Mouse (Mus musculus): ENCODE measurements around the gene Nlgn3. TPM values are rescaled to one million over a fixed set of nuclear protein-coding genes. Genes with fewer than 3 reads are reported as not detected.
A peak's percentile ranks its signal among the peaks of the same experiment; 100 is the strongest.

The Nlgn3 gene
- 88.0 and 92.3 TPM in 2 replicates for polyA plus RNA-seq (2015; fragmentation: Nextera tagmentation; extraction: Ambion mirVana)

- H3K36me3 ChIP-seq (ENCODE audit: control insufficient read depth, insufficient read depth, low read length), result no peaks in the 10 kb centered on the region
- peak; percentile 48 for ATAC-seq
These were observed at the start of gene Nlgn3 for GRCm38 (mm10) chrX:101299055-101299454. Gene Nlgn3, plus strand, starts transcription at chrX:101299168.

DNA sequence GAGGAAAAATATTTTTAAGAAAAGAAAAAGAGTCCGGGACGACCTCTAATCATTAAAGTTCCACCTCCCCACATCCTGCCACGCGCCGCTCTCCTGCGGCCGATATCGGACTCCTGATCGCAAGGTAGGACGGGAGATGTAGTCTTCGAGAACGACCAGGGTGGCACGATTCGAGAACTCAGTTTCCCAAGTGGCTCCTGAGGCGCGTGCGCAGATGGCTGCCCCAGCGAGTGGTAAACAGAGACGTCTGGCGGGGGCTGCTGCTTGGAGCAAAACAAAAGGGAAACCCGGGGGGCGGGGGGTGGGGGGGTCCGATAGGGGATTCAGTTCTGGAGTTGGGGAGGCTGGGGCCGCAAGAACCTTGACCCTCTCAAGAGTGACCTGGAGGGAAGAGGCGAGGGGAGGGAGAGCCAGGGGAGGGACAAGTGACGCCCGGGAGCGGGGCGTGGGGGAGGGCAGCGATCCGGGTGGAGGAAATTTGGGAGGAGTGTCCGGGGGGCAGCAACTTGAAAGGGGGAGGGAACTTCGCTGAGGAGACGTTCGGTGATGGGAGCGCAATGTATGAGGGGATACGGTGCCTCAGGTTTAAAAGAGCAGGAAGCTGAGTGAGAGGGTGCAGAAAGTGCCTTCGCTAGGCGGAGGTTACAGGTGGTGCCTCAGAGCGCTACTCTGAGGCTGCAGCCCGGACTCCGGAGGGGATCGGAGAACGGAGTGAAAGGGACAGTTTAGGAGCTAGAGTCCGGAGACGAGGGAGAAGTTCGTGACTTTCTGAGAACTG lies 44.8 kb upstream of the Nlgn3 start, which contains the start of gene Foxo4:
Gene Foxo4 (plus strand): TSS at position 577 of the 778 bp plus-strand sequence.
- H3K27me3 ChIP-seq (replicated peaks; ENCODE audit: control insufficient read depth, insufficient read depth, low read length), result no peaks in the 10 kb centered on the region
- no peaks in the 10 kb centered on the region for H3K9me3 ChIP-seq (ENCODE audit: control insufficient read depth, low read length)
- peak; percentile 94 for ATAC-seq
- WGBS, result 18% methylated on average over 47 of the region's 47 CpGs
- peak within 1 kb of the TSS; percentile 53 for H3K4me3 ChIP-seq (ENCODE audit: low read length)
- H3K36me3 ChIP-seq (ENCODE audit: control insufficient read depth, insufficient read depth, low read length), result no peaks in the 10 kb centered on the region
- peak within 1 kb of the TSS; percentile 69 for H3K4me2 ChIP-seq (ENCODE audit: low read length)
- peak within 1 kb of the TSS; percentile 62 for H3K9ac ChIP-seq (ENCODE audit: low read depth, low read length)
- H3K4me1 ChIP-seq (ENCODE audit: control insufficient read depth, insufficient read depth, low read depth, low read length), result no peaks in the 10 kb centered on the region; the same call in 1 of the 2 replicates
- H3K27ac ChIP-seq (ENCODE audit: low read depth, low read length), result no peak within 1 kb of the TSS

More at GRCm38 (mm10) chrX:101299055-101299454, at the start of gene Nlgn3:
- Histone ChIP-seq H3K27ac (ENCODE audit: low read depth, low read length) (peak within 1 kb of the TSS; percentile 90), H3K9me3 (ENCODE audit: control insufficient read depth, low read length) (no peaks in the 10 kb centered on the region), H3K4me2 (ENCODE audit: low read length) (peak within 1 kb of the TSS; percentile 59), H3K4me3 (ENCODE audit: low read length) (peak within 1 kb of the TSS; percentile 54), H3K4me1 (ENCODE audit: control insufficient read depth, insufficient read depth, low read depth, low read length) (peaks cover 23% of the 10 kb centered on the region; the same call in 1 of the 2 replicates), H3K9ac (ENCODE audit: low read depth, low read length) (peak within 1 kb of the TSS; percentile 72), H3K27me3 (replicated peaks; ENCODE audit: control insufficient read depth, insufficient read depth, low read length) (no peaks in the 10 kb centered on the region)
- 29% methylated on average over 11 of the region's 24 CpGs for WGBS

GRCm38 (mm10) chrX:101254740-101255139 lies 44.2 kb upstream of the Nlgn3 start:
- Histone ChIP-seq H3K4me2 (ENCODE audit: low read length) (peak overlapping the region; percentile 69), H3K4me1 (ENCODE audit: control insufficient read depth, insufficient read depth, low read depth, low read length) (no peaks in the 10 kb centered on the region; the same call in 1 of the 2 replicates), H3K36me3 (ENCODE audit: control insufficient read depth, insufficient read depth, low read length) (no peaks in the 10 kb centered on the region), H3K4me3 (ENCODE audit: low read length) (peak overlapping the region; percentile 53), H3K27ac (ENCODE audit: low read depth, low read length) (no peak overlapping the region), H3K27me3 (replicated peaks; ENCODE audit: control insufficient read depth, insufficient read depth, low read length) (no peaks in the 10 kb centered on the region), H3K9ac (ENCODE audit: low read depth, low read length) (peak overlapping the region; percentile 62), H3K9me3 (ENCODE audit: control insufficient read depth, low read length) (no peaks in the 10 kb centered on the region)
- peak; percentile 60 for ATAC-seq
- WGBS, result 13% methylated on average over 25 of the region's 26 CpGs

DNA sequence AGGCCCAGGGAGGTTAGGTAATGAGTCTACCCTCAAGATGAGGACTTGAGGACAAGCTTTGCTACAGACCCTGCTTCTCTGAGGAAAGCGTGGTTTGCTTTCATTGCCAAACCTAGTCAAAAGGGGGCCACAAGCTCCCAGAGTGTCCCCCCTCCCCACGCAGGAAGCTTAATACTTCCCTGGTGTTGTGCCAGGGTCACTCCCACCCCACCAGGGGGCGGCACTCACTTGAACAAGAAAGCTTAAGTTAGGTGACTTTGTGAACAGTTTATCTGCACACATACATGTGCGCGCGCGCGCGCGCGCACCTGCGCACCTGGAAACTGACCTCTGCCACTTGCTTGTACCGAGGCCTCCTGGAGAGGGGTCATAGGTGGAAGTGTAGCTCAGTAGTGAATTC lies 42.4 kb upstream of the Nlgn3 start:
- 85% methylated on average over 13 of the region's 13 CpGs for WGBS
- H3K4me1 ChIP-seq (ENCODE audit: control insufficient read depth, insufficient read depth, low read depth, low read length), result no peaks in the 10 kb centered on the region; the same call in 1 of the 2 replicates
- no peak overlapping the region for H3K4me3 ChIP-seq (ENCODE audit: low read length)
- no peak overlapping the region for H3K4me2 ChIP-seq (ENCODE audit: low read length)
- no peaks in the 10 kb centered on the region for H3K36me3 ChIP-seq (ENCODE audit: control insufficient read depth, insufficient read depth, low read length)
- no peak overlapping the region for H3K27ac ChIP-seq (ENCODE audit: low read depth, low read length)
- ATAC-seq, result no peak
- no peak overlapping the region for H3K9ac ChIP-seq (ENCODE audit: low read depth, low read length)
- H3K27me3 ChIP-seq (replicated peaks; ENCODE audit: control insufficient read depth, insufficient read depth, low read length), result no peaks in the 10 kb centered on the region
- no peaks in the 10 kb centered on the region for H3K9me3 ChIP-seq (ENCODE audit: control insufficient read depth, low read length)

GRCm38 (mm10) chrX:101260441-101261325 lies 38.3 kb upstream of the Nlgn3 start:
- H3K4me3 ChIP-seq (ENCODE audit: low read length), result no peak overlapping the region
- WGBS, result 39% methylated on average over 8 of the region's 13 CpGs
- H3K9ac ChIP-seq (ENCODE audit: low read depth, low read length), result no peak overlapping the region
- no peaks in the 10 kb centered on the region for H3K4me1 ChIP-seq (ENCODE audit: control insufficient read depth, insufficient read depth, low read depth, low read length)
- H3K36me3 ChIP-seq (ENCODE audit: control insufficient read depth, insufficient read depth, low read length), result no peaks in the 10 kb centered on the region
- H3K4me2 ChIP-seq (ENCODE audit: low read length), result no peak overlapping the region
- no peak overlapping the region for H3K27ac ChIP-seq (ENCODE audit: low read depth, low read length)
- no peaks in the 10 kb centered on the region; the same call in 1 of the 2 replicates for H3K27me3 ChIP-seq (replicated peaks; ENCODE audit: control insufficient read depth, insufficient read depth, low read length)
- peak; percentile 53; the same call in 1 of the 2 replicates for ATAC-seq
- no peaks in the 10 kb centered on the region for H3K9me3 ChIP-seq (ENCODE audit: control insufficient read depth, low read length)

GRCm38 (mm10) chrX:101263892-101264291 lies 35.1 kb upstream of the Nlgn3 start, which contains the start of gene Gm614:
Gene Gm614, minus strand, starts transcription at chrX:101263992.
- no peaks in the 10 kb centered on the region; the same call in 1 of the 2 replicates for H3K27me3 ChIP-seq (replicated peaks; ENCODE audit: control insufficient read depth, insufficient read depth, low read length)
- no peak within 1 kb of the TSS for H3K4me3 ChIP-seq (ENCODE audit: low read length)
- no peak within 1 kb of the TSS for H3K9ac ChIP-seq (ENCODE audit: low read depth, low read length)
- no peak within 1 kb of the TSS for H3K27ac ChIP-seq (ENCODE audit: low read depth, low read length)
- H3K9me3 ChIP-seq (ENCODE audit: control insufficient read depth, low read length), result no peaks in the 10 kb centered on the region
- no peaks in the 10 kb centered on the region for H3K4me1 ChIP-seq (ENCODE audit: control insufficient read depth, insufficient read depth, low read depth, low read length)
- whole genome bisulfite sequencing, result 60% methylated on average over 1 of the region's 1 CpGs
- no peaks in the 10 kb centered on the region for H3K36me3 ChIP-seq (ENCODE audit: control insufficient read depth, insufficient read depth, low read length)
- no peak for ATAC-seq
- no peak within 1 kb of the TSS for H3K4me2 ChIP-seq (ENCODE audit: low read length)

DNA sequence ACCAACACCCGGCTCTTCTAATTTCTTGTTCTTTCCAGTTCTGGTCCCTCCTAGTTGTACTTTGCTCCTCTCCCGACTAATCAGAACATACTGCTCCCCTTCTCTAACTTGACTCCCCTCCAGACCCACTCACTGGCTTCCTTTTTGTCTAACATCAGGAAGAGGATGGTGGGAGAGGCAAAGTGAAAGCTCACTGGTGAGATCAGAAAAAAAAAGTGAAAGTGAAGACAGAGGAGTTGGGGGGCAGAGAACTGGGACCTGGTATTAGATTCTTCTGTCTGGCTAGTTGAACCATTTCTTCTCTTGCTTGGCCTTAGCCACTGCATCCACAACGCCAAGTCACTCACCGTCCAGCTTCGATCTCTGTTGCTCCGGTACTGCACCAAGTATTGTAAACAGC lies 32.3 kb upstream of the Nlgn3 start:
- Histone ChIP-seq H3K9ac (ENCODE audit: low read depth, low read length) (no peak overlapping the region), H3K4me1 (ENCODE audit: control insufficient read depth, insufficient read depth, low read depth, low read length) (no peaks in the 10 kb centered on the region), H3K36me3 (ENCODE audit: control insufficient read depth, insufficient read depth, low read length) (no peaks in the 10 kb centered on the region), H3K9me3 (ENCODE audit: control insufficient read depth, low read length) (no peaks in the 10 kb centered on the region), H3K4me2 (ENCODE audit: low read length) (no peak overlapping the region), H3K27me3 (replicated peaks; ENCODE audit: control insufficient read depth, insufficient read depth, low read length) (no peaks in the 10 kb centered on the region; the same call in 1 of the 2 replicates), H3K4me3 (ENCODE audit: low read length) (no peak overlapping the region), H3K27ac (ENCODE audit: low read depth, low read length) (no peak overlapping the region)
- 91% methylated on average over 6 of the region's 6 CpGs for WGBS
- no peak for ATAC-seq

DNA sequence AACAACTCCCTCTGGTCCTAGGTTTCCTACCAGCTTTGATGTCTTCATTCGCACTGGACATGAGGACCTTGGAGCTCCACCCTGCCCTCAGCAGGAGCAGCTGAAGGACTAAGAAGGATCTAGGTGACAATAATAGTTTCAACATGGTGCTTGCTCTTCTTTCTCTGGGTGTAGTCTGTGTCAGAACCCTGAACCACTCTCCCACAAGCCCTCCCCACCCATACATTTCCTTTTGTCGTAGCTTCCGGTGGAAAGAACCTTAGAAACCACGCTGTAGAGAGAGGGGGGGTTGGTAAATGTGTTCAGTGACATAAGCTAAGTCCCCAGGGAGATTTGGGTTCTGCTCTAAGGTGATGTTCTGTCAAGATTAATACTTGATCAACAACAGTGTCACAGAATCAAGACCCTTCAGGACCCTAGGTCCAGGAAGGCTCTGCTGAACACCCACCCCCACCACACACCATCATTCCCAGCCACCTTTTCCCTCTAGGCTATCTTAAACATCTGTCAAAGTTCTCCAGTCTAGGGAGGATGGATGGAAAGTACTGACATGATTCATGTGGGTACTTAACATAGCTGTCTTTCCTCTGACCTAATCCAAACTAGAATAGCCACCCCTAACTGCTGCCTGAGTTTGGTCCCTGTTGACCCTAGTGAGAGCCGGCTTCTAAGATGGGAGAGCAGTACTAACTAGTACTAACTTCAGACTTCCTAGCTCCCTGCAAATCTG lies 30.8 kb upstream of the Nlgn3 start, which contains the start of gene Il2rg:
Gene Il2rg (minus strand): TSS at position 231 of the 730 bp plus-strand sequence.
- H3K36me3 ChIP-seq (ENCODE audit: control insufficient read depth, insufficient read depth, low read length), result no peaks in the 10 kb centered on the region
- 76% methylated on average over 5 of the region's 5 CpGs for WGBS
- H3K4me2 ChIP-seq (ENCODE audit: low read length), result 0 out of 2 replicates have a peak within 1 kb of the TSS, but pooled peaks have one; percentile 7
- H3K9ac ChIP-seq (ENCODE audit: low read depth, low read length), result no peak within 1 kb of the TSS
- no peak for ATAC-seq
- H3K4me3 ChIP-seq (ENCODE audit: low read length), result no peak within 1 kb of the TSS
- H3K4me1 ChIP-seq (ENCODE audit: control insufficient read depth, insufficient read depth, low read depth, low read length), result no peaks in the 10 kb centered on the region
- no peak within 1 kb of the TSS for H3K27ac ChIP-seq (ENCODE audit: low read depth, low read length)
- no peaks in the 10 kb centered on the region for H3K9me3 ChIP-seq (ENCODE audit: control insufficient read depth, low read length)
- H3K27me3 ChIP-seq (replicated peaks; ENCODE audit: control insufficient read depth, insufficient read depth, low read length), result no peaks in the 10 kb centered on the region; the same call in 1 of the 2 replicates

All from hindbrain, embryonic 16.5 days (tissue).